Mouse (Mus musculus): ENCODE data around the gene Gpr137. TPM values are rescaled to one million over a fixed set of nuclear protein-coding genes. Genes with fewer than 3 reads are reported as not detected.
A peak's percentile ranks its signal among the peaks of the same experiment; 100 is the strongest.
"Not testable (repeated sequence)": the region's sequence is repeated elsewhere in the genome, so short reads cannot be mapped to it uniquely, and the experiment has no call there.

Gpr137 gene
- 9.4 and 13.1 TPM in 2 replicates for total RNA-seq (2015)
- total RNA-seq (2017), result 14.0 and 20.3 TPM in 2 replicates

DNA sequence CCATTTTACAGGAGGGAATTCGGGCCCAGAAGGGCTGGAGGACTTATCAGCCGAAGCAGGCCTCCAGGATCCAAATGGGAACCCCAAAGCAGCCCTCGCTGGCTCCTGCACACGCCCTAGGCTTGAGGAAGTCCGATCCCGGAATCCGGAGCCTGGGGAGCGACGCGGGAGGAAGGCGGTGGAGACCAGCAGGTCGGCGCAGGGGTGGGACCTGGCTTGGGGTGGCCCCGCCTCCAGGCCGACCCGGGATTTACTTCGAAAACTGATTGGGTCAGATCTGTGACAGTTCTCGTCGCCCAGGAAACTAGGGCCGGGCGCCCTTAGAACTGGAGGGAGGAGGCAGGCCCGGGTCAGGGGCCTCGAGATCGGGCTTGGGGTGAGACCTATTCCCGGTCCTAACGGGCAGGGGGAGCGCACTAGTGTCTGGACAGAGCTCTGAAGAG, at the start of gene Gpr137:
Gene Gpr137, minus strand, starts transcription at position 232 of the 443 bp plus-strand sequence.
- ATAC-seq (replicated peaks; ENCODE audit: poor library complexity), result peak; percentile 77

DNA sequence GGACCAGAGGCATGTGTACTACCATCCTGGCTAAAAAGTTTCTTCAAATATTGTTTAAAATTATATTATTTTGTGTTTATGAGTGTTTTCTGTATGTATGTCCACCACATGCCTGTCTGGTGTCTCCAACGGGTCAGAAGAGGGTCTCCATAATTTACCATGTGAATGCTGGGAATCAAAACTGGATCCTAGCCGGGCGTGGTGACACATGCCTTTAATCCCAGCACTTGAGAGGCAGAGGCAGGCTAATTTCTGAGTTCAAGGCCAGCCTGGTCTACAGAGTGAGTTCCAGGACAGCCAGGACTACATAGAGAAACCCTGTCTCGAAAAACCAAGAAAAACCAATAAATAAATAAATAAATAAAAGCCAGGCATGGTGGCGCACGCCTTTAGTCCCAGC, 48.9 kb upstream of the Gpr137 start:
- not testable (repeated sequence) for ATAC-seq (replicated peaks; ENCODE audit: poor library complexity)

DNA sequence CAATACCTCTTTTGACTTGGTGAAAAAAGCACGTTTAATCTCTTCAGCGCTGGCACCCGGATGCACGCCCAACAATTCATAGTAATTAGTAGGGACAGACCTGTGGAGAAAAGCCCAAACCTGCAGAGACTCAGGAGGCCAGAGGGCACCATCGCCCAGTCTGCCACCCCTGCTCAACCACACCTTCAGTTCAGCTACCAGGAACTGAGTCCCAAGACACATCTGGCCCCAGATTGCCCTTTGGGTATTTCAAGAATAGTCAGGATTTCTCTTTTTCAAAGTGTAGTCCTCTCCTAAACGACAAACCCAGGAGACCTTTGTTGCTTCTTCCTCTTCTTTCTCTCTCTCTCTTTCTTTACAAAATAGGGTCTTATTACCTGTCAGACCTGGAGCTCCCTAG, 48.4 kb upstream of the Gpr137 start:
- no peak for ATAC-seq (replicated peaks; ENCODE audit: poor library complexity)

DNA sequence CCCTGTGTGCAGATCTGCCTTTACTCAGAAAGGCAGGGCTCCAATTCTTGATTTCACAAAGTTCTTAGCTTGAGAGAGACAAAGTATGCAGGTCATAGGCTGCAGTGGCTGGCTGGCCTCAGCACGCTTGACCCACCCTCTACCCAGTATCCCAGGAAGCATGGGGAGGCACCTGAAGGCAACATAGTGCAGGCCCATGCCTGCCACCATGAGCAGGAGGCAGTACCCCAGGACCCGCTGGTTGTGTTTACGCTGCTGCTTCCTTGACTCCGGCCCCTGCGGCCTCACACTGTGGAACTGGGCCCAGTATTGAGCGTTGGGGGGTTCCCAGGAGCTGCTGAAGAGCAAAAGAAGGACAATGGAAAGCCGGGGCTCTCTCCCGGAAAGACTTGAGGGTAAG, 47.0 kb upstream of the Gpr137 start:
- ATAC-seq (replicated peaks; ENCODE audit: poor library complexity), result no peak

DNA sequence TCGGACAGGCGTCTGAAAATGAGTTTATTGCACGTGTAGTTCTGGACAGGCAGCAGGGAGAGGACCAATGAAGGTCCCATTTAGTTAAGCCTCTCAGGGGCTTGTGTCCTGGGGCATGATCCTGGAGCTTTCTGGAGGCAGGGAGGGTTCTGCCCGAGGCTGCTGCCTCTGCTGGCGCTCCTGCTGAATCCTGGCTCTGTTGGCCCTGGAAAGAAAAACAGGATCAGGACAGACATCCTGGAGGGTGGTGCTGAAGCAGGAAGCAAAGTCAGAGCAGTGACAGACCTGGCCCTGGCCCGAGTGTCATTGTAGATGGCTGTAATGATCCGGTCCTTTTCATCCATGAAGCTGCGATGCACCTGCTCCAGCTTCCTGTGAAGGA, 45.6 kb upstream of the Gpr137 start:
- no peak for ATAC-seq (replicated peaks; ENCODE audit: poor library complexity)

DNA sequence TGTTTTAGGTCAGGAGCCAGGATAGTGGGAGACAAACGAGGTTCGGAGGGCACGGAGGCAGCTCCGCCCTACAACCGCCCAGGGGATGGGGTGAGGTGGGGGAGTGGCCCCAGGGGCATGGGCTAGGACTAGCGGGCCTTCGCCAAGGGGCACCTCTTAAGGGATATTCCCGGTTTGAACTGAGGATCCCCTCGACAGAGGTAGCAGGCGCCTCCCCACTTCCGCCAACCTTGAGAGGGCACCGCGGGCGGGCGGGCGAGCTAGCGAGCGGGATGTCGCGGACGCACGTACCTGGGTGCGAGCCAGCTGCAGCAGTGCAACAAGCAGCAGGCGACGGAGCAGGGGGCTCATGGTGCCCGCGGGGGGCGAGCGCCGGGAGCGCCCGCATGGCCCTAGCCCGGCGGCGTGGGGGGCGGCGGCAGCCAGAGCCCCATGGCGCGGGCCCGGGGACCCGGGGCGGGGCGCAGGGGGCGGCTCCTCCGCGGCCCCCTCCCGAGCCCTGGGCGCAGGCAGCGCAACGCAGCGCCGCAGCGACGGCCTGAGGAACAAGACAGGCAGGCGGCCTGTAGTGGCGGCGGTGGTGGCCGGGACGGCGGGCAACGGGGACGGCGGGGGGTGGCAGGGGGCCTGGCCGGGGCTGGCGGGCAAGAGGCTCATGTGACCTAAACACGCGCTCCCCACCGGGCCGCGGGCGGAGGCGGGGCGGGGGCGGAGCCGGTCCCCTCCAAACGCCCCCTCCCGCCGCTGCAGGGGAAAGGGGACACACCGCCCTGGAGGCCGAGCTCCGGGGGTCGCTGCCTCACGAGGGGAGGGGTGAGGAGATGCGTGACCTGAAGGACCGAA, 45.0 kb upstream of the Gpr137 start, which contains the start of gene Vegfb:
Gene Vegfb, minus strand, starts transcription at position 591 of the 843 bp plus-strand sequence.
- ATAC-seq (replicated peaks; ENCODE audit: poor library complexity), result peak; percentile 42

DNA sequence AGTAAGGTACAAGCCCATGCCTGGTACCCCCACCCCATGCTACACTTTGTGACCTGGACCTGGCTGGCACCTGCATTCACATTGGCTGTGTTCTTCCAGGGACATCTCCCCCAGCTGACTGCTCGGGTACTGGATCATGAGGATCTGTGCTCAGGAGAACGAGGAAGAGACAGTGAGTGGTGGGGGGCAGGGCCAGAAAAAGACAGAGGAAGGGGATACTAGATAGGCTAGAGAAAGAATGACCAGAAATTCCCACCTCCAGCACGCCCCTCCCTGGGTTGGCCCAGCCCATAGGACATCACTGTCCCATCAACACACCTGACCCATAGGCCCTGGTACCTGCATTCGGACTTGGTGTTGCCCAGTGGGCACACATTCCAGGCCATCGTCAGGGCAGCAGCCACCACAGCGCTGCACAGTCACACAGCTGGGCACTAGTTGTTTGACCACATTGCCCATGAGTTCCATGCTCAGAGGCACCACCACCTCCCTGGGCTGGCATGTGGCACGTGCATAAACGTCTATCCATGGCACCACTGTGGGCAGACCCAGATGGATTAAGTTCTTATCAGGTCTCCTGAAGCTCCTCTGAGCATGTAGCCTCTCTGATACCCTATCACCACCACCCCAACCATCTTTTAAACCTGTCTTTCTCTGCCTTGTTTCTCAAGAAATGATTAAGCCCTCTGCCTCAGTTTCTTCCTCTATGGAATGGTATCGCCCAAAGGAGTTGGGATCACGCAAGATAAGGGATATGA, 43.9 kb upstream of the Gpr137 start:
- peak; percentile 81 for ATAC-seq (replicated peaks; ENCODE audit: poor library complexity)

DNA sequence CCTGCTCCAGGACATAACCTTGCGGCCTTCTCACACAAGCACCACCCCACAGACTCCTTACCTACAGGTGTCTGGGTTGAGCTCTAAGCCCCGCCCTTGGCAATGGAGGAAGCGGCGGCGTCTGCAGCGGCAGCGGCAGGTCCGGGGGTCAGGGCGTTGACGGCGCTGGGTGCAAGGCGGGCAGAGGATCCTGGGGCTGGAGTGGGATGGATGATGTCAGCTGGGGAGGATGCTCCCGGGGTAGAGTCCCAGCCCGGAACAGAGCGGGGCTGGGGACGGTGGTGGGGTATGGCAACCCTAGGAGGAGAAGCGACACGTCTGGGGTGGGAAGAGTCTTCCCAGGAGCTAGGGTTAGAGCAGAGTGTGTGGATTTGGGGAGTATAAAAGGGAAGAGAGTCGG, 43.0 kb upstream of the Gpr137 start:
- ATAC-seq (replicated peaks; ENCODE audit: poor library complexity), result no peak

DNA sequence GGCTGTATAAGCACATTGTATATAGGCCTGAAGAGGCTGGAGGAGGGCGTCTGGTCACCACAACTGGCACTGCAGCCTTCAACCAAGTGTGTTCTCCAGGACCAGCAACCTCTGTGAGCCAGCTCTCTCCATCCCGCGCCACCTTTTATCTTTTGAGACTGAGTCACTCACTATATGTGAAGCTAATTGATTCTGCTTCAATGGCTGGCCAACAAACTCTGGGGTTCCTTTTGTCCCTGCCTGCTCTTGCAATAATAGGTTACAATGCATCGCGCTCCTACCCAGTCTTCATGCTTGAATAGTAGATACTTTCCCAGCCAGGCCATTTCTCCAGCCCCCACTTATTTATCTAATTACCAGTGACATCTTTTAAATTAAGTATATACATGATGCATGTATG, 41.3 kb upstream of the Gpr137 start:
- no peak for ATAC-seq (replicated peaks; ENCODE audit: poor library complexity)

DNA sequence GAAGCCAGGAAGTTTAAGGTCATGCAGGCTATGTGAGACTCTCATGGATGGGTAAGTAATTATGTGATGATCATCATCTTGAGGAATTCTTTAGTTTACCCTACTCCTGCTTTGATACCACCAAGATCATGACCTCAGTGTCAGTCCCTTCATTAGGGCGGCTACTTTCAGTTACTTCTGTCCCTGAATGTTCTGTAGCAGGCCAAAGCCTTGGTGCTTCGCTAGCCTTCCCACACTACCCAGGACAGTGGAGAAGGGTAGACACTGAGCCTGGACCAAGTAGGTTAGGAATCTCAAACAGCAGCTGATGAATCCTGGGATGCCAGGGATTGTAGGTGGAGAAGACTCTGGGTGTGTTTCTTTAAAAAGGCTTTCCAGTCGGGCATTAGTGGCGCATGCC, 39.2 kb upstream of the Gpr137 start:
- ATAC-seq (replicated peaks; ENCODE audit: poor library complexity), result no peak

DNA sequence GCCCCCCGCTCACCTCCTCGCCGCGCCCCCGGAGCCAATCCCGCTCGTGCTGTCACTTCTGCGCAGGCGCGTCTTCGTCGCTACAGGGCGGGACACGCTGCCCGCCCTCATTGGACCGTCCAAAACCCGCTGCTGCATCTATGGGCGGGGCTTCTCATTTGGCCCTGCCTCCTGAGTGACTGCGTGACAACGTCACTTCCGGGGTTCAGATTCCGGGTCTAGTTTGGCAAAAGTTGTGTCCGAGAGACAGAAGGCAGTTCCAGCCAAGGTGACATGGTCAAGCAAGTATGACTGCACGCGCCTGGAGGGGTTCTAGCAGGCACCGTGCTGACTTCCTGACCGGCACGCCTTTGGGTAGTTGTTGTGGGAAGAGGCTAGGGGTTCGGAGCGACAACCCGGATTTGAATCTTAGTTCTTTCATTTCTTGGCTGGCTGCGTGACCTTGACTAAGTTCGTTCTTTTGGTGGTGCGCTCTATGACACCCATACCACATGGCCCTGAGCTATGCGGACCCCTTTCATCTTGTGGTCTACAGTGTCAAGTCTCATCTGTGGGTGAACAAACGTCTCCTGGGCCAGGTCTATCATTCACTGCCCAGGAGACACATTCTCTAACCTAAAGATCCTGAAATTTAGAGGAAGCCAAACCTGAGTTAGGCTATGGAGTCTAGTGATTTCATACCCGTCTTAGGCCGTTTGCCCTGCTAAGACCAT, 38.3 kb upstream of the Gpr137 start, which contains the start of gene Fkbp2:
Gene Fkbp2, minus strand, starts transcription at position 121 of the 713 bp plus-strand sequence.
- ATAC-seq (replicated peaks; ENCODE audit: poor library complexity), result peak; percentile 55

DNA sequence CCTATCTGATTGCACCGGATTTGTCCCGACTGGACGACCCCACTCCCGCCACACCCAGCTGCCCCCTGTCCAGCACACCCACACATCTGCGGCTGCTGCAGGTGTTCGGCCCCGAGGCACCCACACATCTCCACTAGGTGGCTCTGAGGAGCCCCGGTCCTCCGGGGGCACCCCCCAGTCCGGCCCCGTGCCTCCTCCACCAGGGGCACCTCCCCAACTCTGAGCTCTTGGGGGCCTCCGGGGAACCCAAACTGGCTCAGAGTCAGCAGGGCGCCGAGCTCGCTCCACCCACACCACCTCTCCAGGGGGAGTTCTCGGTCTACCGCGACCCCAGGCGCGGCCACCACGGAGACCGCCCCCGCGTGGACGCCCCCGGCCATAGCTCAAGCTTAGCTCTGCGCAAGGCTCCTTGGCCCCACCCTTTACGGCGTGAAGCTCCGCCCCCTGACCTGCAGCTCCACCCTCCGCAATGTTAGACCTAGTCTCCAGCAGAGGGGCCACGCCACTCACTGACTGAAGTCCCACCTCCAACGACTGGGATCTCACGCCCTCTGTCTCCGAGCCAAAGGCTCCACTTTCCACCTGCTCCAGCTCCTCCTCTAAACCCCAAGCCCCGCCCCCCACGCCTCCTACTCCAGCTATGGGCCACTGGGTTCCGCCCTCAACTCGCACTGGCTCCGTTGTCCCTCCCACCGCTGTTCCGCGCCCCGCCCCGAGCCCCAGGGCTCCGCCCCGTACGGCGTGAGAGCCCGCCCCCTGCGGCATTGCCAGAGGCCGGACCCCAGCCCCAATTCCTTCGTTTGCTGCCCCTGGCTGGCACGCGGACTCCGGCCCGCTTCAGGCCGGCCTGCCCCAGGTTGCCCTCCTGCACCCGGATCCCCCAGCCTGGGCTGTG, 37.5 kb upstream of the Gpr137 start:
- ATAC-seq (replicated peaks; ENCODE audit: poor library complexity), result peak; percentile 77

DNA sequence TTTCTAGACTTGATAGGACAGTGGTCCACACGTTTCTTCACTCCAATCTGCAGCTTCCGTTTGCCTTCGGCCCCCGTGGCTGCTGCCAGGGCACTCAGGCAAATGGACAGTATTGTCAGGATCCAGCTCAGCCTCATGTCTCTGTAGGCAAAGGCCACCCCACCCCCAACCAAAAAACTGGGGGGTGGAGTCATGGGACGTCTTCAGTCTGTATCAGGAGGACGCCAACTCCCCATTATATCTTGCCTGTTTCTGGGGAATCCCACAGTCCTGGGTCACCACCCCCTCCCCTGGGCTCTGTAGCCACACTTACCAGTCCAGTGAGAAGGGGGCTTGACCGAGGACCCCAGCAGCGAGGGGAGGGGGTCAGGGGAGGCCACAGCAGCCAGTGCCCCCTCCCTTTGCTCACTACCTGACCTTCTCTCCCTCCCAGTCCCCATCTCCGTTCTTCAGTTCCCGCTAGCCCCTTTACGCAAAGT, 36.8 kb upstream of the Gpr137 start:
- no peak for ATAC-seq (replicated peaks; ENCODE audit: poor library complexity)

DNA sequence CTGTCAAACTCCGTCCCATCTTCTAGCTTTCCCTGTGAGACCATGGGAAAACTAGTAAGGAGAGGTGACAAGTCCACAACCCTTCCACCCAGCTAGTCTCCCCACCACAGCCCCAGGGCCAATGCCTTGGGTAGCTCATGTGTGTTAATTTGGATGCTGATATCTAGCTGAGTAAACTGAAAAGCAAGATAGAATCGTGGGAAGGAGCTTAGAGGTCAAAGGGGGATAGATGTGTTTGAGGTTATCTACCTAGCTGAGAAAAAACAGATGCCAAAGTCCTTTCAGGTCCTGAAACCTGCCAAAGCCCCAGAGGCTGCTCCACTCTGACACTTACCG, 36.3 kb upstream of the Gpr137 start:
- no peak for ATAC-seq (replicated peaks; ENCODE audit: poor library complexity)

DNA sequence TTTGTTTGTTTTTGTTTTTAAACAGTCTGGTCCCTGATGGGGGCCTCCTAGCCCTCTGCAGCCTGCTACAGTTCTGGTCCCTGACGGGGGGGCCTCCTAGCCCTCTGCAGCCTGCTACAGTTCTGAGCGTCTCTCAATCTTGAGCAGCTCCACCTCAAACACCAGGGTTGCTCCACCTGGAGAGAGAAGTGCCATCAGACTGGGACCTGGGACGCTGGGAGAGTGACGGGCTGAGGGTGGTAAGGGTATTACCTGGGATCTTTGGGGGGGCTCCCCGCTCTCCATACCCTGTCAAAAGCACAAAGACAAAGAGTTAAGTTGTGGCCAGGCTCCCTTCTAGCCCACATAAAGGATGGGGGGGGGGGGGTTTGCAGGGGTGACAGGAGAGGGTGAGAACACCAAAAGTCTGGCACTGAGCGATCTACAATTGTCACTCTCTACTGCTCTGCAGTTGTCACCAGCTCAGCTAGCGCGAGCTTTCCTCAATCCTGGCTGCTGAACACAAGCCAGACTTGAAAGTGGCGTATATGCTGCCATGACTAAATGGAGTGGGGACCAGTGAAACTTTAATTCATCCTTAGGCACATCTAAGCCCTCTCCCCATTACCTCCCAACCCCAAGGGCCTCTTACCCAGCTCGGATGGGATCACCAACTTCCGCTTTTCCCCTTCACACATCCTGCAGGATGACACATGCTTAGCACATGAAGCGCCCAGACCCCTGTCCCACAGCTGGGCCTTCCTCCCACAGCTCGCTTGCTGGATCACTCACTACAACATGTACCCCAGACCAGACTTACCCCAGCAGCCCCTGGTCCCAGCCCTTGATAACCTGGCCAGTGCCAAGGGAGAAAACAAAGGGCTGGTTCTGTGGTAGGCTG, 35.7 kb upstream of the Gpr137 start:
- ATAC-seq (replicated peaks; ENCODE audit: poor library complexity), result no peak

DNA sequence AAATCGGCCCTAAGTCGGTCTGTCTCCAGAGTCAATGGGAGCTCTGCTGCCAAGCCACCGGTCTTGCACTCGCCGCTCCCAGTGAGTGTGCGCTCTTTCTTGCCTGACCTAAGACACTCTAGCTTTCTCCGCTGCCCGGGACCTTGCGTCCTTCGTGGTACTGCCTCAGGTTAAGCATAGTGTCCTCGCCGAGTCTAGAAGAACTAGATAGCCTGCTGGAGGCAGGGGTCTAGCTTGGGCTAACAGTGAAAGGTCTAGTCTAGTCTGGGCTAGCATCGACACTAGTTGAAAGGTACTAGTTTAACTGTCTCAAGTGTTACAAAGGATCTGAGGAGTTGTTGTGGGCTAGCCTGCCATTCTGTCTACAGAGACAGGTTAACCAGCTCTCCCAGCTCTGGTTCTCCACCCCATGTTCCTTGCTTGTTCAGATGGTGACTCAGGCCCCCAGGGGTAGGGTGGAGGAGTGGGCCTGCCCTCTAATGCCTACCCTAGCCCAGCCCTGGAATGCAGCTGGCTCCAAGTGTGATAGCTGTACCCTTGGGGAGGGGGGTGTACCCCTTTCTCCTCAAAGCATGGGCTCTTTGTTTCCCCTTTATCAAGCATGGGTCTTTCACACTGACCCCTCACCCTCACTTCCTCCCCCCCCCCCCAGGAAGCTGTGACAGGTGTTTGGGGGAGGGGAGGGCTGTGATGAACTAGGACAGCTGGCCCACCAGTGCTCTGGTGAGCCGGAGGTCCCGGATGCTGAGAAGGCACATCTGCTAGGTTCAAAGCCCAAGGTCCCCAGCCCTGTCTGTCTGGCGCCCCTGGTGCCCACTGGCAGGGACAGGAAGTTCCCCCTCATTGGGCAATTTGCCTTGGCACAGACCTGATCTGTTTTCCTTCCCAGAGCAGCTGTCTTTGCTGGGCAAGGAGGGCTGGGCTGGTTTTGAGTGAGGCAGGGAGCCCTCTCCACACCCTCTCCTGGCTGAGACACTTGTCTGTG, 33.5 kb upstream of the Gpr137 start, which contains the start of gene Plcb3:
Gene Plcb3, minus strand, starts transcription at position 934 of the 985 bp plus-strand sequence.
- ATAC-seq (replicated peaks; ENCODE audit: poor library complexity), result peak; percentile 17

DNA sequence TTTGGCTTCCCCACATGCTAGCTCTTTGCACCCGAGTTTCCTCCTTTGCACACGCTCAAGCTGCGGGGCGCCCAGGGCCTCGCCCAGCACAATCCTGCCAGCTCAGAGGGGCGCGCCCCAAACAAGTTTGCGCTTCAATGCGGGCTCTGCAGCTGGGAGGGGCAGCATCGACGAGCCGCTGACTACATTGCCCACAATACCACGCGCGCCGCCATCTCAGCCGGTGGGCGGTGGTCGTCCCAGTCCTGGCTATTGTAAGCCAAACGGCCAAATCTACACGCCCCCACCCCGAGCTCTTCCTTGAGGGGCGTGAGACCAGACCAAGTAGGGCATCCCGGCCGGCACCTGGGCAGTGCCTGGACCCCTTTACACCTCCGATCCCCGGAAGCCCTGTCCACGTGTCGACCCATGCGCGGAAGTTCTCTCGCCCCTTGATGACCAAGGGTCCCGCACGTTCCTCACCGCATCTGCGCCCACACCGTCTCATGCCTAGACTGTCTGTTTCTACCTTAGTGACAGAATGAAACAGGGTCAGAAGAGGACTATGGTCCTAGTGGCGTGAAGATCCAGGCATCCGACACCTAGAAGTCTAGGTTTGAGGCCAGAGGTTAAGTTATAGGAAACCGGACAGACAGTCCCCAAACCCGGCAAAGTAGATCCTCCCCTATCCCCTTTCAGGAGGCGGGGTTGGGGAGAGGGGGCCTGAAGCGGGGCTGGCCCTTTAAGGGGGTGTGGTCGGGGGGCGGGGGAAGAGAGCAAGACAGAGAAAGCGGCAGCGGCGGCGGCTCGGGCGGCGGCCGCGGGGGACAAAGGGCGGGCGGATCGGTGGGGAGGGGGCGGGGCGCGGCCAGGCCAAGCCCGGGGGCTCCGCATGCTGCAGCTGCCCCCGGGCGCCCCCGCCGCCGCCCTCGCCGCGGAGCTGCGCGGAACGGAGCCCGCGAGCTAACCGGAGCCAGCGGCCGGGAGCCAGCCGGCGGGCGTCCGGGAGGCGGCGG, 32.2 kb upstream of the Gpr137 start, which contains the start of gene Ppp1r14b:
Gene Ppp1r14b, plus strand, starts transcription at position 758 of the 995 bp plus-strand sequence.
- peak; percentile 63 for ATAC-seq (replicated peaks; ENCODE audit: poor library complexity)

Data from megakaryocyte progenitor cell, adult 5-6 weeks (primary cell).